Mouse (Mus musculus): ENCODE measurements at regions not wholly inside any gene's neighbourhood (a gene's known extent, or its start where the extent isn't known, plus 50 kb on each side); places are given as distances from the start of the nearest gene placed in this dataset.

- no peak for TF ChIP-seq POLR2A (IDR thresholded peaks at IDR 0.05; ENCODE audit: control insufficient read depth, extremely low read depth, insufficient read depth, low read length, poor library complexity)
- TF ChIP-seq CTCF (IDR thresholded peaks at IDR 0.05; ENCODE audit: borderline replicate concordance, control insufficient read depth, extremely low read depth, insufficient read depth, low read length, poor library complexity) = no peak
Observed at GRCm38 (mm10) chr17:52308789-52309188, 293.7 kb upstream of the Kcnh8 start.

Measured in thymus, adult 2 months (tissue).